Mouse (Mus musculus) erythroid progenitor cell, adult 5-6 weeks (primary cell): Measurements from ENCODE around the gene Lrrc23. TPM values are rescaled to one million over a fixed set of nuclear protein-coding genes. Genes with fewer than 3 reads are reported as not detected.
"Not testable (repeated sequence)": the region's sequence is repeated elsewhere in the genome, so short reads cannot be mapped to it uniquely, and the experiment has no call there.

ENCODE experiments used
- ATAC-seq: replicated peaks from 2 replicates; pipeline ENCODE4 v1.8.0; 2016; ENCODE audit warnings: moderate number of reproducible peaks, mild to moderate bottlenecking, moderate TSS enrichment, inconsistent platforms; ENCODE audit not compliant: poor library complexity, low FRiP score, severe bottlenecking
- total RNA-seq, 2 experiments: library from RNA; stranded (forward) in 1 of 2; stranded (reverse) in 1 of 2; fragments of 150-400 nt in 1 of 2; fragments of 186-747, 209-891 nt in 1 of 2; gene quantifications; 2 replicates each; pipeline versions ENCODE4 v1.2.3 to v1.2.4; 2015 to 2017; ENCODE audit warnings: low replicate concordance in 2 of 2

Lrrc23 gene
- total RNA-seq (2015; ENCODE audit: low replicate concordance), result not detected in 2 replicates
- total RNA-seq (2017; ENCODE audit: low replicate concordance), result not detected in 2 replicates

- ATAC-seq, result no peak
Measured at GRCm38 (mm10) chr6:124779222-124779983, at the start of gene Lrrc23. TSS of gene Lrrc23 (minus strand) at chr6:124779727.

- no peak for ATAC-seq
Measured at GRCm38 (mm10) chr6:124828101-124828592, 48.6 kb upstream of the Lrrc23 start.

GRCm38 (mm10) chr6:124822049-124822448, 42.5 kb upstream of the Lrrc23 start:
- no peak for ATAC-seq

- no peak for ATAC-seq
Measured at GRCm38 (mm10) chr6:124820891-124821290, 41.4 kb upstream of the Lrrc23 start.

GRCm38 (mm10) chr6:124817971-124818370, 38.4 kb upstream of the Lrrc23 start:
- ATAC-seq, result no peak

GRCm38 (mm10) chr6:124817563-124817962, 38.0 kb upstream of the Lrrc23 start:
- ATAC-seq, result no peak

GRCm38 (mm10) chr6:124817125-124817524, 37.6 kb upstream of the Lrrc23 start:
- ATAC-seq, result no peak

GRCm38 (mm10) chr6:124816611-124817010, 37.1 kb upstream of the Lrrc23 start:
- no peak for ATAC-seq

GRCm38 (mm10) chr6:124814858-124815774, 35.6 kb upstream of the Lrrc23 start:
- no peak for ATAC-seq

GRCm38 (mm10) chr6:124814448-124814847, 34.9 kb upstream of the Lrrc23 start:
- ATAC-seq, result peak; percentile 13

GRCm38 (mm10) chr6:124813933-124814332, 34.4 kb upstream of the Lrrc23 start, which contains the start of gene Tpi1:
TSS of gene Tpi1 (minus strand) at chr6:124814296.
- peak; percentile 87 for ATAC-seq

GRCm38 (mm10) chr6:124813496-124813895, 34.0 kb upstream of the Lrrc23 start:
- ATAC-seq, result peak; percentile 30

- no peak for ATAC-seq
Measured at GRCm38 (mm10) chr6:124812848-124813247, 33.3 kb upstream of the Lrrc23 start.

GRCm38 (mm10) chr6:124811701-124812560, 32.4 kb upstream of the Lrrc23 start:
- no peak for ATAC-seq

- no peak for ATAC-seq
Measured at GRCm38 (mm10) chr6:124811403-124811665, 31.8 kb upstream of the Lrrc23 start.

GRCm38 (mm10) chr6:124810566-124811402, 31.3 kb upstream of the Lrrc23 start:
- ATAC-seq, result not testable (repeated sequence)

- no peak for ATAC-seq
Measured at GRCm38 (mm10) chr6:124809775-124810538, 30.4 kb upstream of the Lrrc23 start.
